Mouse (Mus musculus) erythroblast, embryonic 14.5 days (primary cell): Measurements from ENCODE around the gene Gapdh.

ENCODE experiments used
- GATA1 ChIP-seq: IDR thresholded peaks from 2 replicates; pipeline ENCODE4 v1.6.1; 2012; ENCODE audit warnings: low read length, inconsistent platforms, mixed read lengths
- TAL1 ChIP-seq: IDR thresholded peaks from 3 replicates; pipeline ENCODE4 v1.6.1; 2012; ENCODE audit warnings: low read length, inconsistent platforms, mixed read lengths

- TF ChIP-seq TAL1 (no peak), GATA1 (no peak)
These were observed 789 bp upstream of the Gapdh start for GRCm38 (mm10) chr6:125166861-125167650.
